In the genomic region with DNA sequence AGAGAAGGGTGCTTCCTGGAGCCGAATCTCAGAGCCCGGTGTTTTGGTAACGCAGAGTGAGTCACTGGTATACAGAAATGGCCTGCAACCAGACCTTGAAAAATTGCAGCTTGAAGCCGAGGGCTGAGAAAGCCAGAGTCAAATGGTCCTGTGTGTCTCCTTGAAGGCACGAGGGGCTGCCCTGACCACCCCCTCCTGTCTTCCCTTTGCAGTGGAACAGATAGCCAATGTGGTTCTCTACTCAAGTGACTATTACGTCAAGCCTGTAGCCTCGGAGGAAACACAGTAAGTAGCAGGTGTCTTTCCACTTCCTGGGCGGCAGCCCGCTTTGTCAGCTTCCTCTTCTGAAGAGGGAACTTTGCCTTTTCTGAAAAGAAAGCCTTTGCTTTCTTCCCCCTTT, we compare ENCODE assay signal across 8 mouse cellular contexts. TPM values are rescaled to one million over a fixed set of nuclear protein-coding genes. Genes with fewer than 3 reads are reported as not detected.
DNase-seq lines count a peak whose midpoint lies in the region; ATAC-seq and TF ChIP-seq lines count a peak whose summit lies in the region.
"Had no signal": no experiment of that assay in that cellular context is flagged by ENCODE, and none has a peak within 500 bp of the region (broad histone marks: within the 10 kb centered on the region; RNA-seq: fewer than 3 reads in every experiment).

No protein-coding gene starts in this region.

- H3K4me2 ChIP-seq in stomach, postnatal 0 days (replicated peaks; ENCODE audit: low read depth): no peak overlapping the region
- H3K4me2 ChIP-seq: embryonic facial prominence, embryonic 12.5 days had no signal

- peak overlapping the region; percentile 61 for H3K27ac ChIP-seq in MEL (ENCODE audit: control insufficient read depth, low read depth, low read length)
- no peak overlapping the region for H3K27ac ChIP-seq in stomach, postnatal 0 days (replicated peaks)
- H3K27ac ChIP-seq: embryonic facial prominence, embryonic 12.5 days had no signal

- H3K4me1 ChIP-seq in MEL (ENCODE audit: control insufficient read depth in 1 of 2, insufficient read depth in 2 of 2, low read length in 2 of 2): peaks cover 0 to 9% of the 10 kb centered on the region in 2 experiments; a peak in 3 of 4 replicates
- H3K4me1 ChIP-seq in stomach, postnatal 0 days (replicated peaks; ENCODE audit: control insufficient read depth, insufficient read depth): no peaks in the 10 kb centered on the region

- no peaks in the 10 kb centered on the region; the same call in 1 of the 2 replicates for H3K79me2 ChIP-seq in MEL (ENCODE audit: control insufficient read depth, insufficient read depth, low read length, poor library complexity)

- no peaks in the 10 kb centered on the region for H3K9me3 ChIP-seq in MEL (replicated peaks; ENCODE audit: insufficient read depth, low read length)
- no peaks in the 10 kb centered on the region for H3K9me3 ChIP-seq in stomach, postnatal 0 days (ENCODE audit: control insufficient read depth, low read length)
- H3K9me3 ChIP-seq: embryonic facial prominence, embryonic 12.5 days had no signal

- H3K36me3 ChIP-seq in MEL (ENCODE audit: control insufficient read depth in 1 of 2, insufficient read depth in 2 of 2, low read length in 2 of 2): peaks cover 0 to 12% of the 10 kb centered on the region in 2 experiments; a peak in 2 of 4 replicates
- no peaks in the 10 kb centered on the region for H3K36me3 ChIP-seq in stomach, postnatal 0 days (ENCODE audit: control insufficient read depth, insufficient read depth, low read length)
- H3K36me3 ChIP-seq: embryonic facial prominence, embryonic 12.5 days had no signal

- WGBS in stomach, postnatal 0 days: 46% methylated on average over 9 of the region's 9 CpGs

- H3K4me3 ChIP-seq in MEL (ENCODE audit: control insufficient read depth in 1 of 2, insufficient read depth in 1 of 2, low read depth in 2 of 2, low read length in 2 of 2): peak overlapping the region; percentile 29 to 30; a peak in 3 of 4 replicates
- no peak overlapping the region for H3K4me3 ChIP-seq in stomach, postnatal 0 days (ENCODE audit: low read depth, low read length)
- H3K4me3 ChIP-seq: embryonic facial prominence, embryonic 12.5 days had no signal

- no peak for ATAC-seq in stomach, postnatal 0 days (ENCODE audit: low FRiP score, low TSS enrichment)

- H3K27me3 ChIP-seq in MEL (ENCODE audit: control insufficient read depth in 1 of 2, insufficient read depth in 2 of 2, low read length in 2 of 2): no peaks in the 10 kb centered on the region
- H3K27me3 ChIP-seq in stomach, postnatal 0 days (ENCODE audit: control insufficient read depth, insufficient read depth, low read length): no peaks in the 10 kb centered on the region
- H3K27me3 ChIP-seq: embryonic facial prominence, embryonic 12.5 days had no signal

- intact Hi-C loops in heart, postnatal 36 days (cut with DNase I): no loop called here

- no peak for TF ChIP-seq RAD21 in MEL (IDR thresholded peaks at IDR 0.05; ENCODE audit: low read depth, low read length)

- DNase-seq in B cell, adult 2 months: peak; percentile 84 to 87
- DNase-seq in MEL (ENCODE audit: low read depth, low spot score): peak; percentile 90
- peak; percentile 49 to 52 for DNase-seq in heart, postnatal 36 days
- peak; percentile 88 to 91 for DNase-seq in natural killer cell, adult 2 months (ENCODE audit: low spot score in 2 of 2)
- DNase-seq in cerebellum, postnatal 14 days: no peak
- DNase-seq in stomach, postnatal 0 days (ENCODE audit: low spot score): no peak
- DNase-seq in left cerebral cortex, adult 8-10 months (ENCODE audit: low spot score in 2 of 2): no peak

- peak in 1 of 2 experiments; percentile 57; a peak in 2 of 4 replicates for TF ChIP-seq POLR2A in MEL (IDR thresholded peaks at IDR 0.05; ENCODE audit: control insufficient read depth in 1 of 2, insufficient read depth in 1 of 2, low read depth in 1 of 2, low read length in 2 of 2, poor library complexity in 1 of 2)

- TF ChIP-seq CTCF in MEL (IDR thresholded peaks at IDR 0.05 in 2 of 3, conservative IDR thresholded peaks at IDR 0.05 in 1 of 3; ENCODE audit: control insufficient read depth in 1 of 3, insufficient read depth in 1 of 3, low read depth in 2 of 3, low read length in 3 of 3, poor library complexity in 1 of 3, severe bottlenecking in 1 of 3): no peak
- TF ChIP-seq CTCF in stomach, postnatal 0 days (IDR thresholded peaks at IDR 0.05; ENCODE audit: low read depth): no peak

- peak in 1 of 2 experiments; percentile 17; a peak in 1 of 4 replicates for TF ChIP-seq EP300 in MEL (IDR thresholded peaks at IDR 0.05; ENCODE audit: low read depth in 1 of 2, low read length in 2 of 2)
- TF ChIP-seq EP300 in stomach, postnatal 0 days (optimal IDR thresholded peaks at IDR 0.05): no peak

- H3K9ac ChIP-seq in MEL (ENCODE audit: control insufficient read depth, low read depth, low read length, poor library complexity, severe bottlenecking): peak overlapping the region; percentile 48
- H3K9ac ChIP-seq in stomach, postnatal 0 days (ENCODE audit: low read length): no peak overlapping the region
- H3K9ac ChIP-seq: embryonic facial prominence, embryonic 12.5 days had no signal

TF ChIP-seq in MEL, 35 proteins besides CTCF, POLR2A, EP300 and RAD21 (continues in another document):
- TF ChIP-seq SMC3 (IDR thresholded peaks at IDR 0.05; ENCODE audit: low read depth, low read length): no peak
- TF ChIP-seq RCOR1 (IDR thresholded peaks at IDR 0.05; ENCODE audit: low read depth, low read length): no peak
- TF ChIP-seq ZMIZ1 (IDR thresholded peaks at IDR 0.05; ENCODE audit: low read depth, low read length): no peak
- TF ChIP-seq MEF2A (IDR thresholded peaks at IDR 0.05; ENCODE audit: extremely low read depth, insufficient replicate concordance, low read depth, low read length, poor library complexity, severe bottlenecking): no peak
- no peak for TF ChIP-seq POLR2AphosphoS2 (IDR thresholded peaks at IDR 0.05; ENCODE audit: low read length)
- no peak for TF ChIP-seq BHLHE40 (IDR thresholded peaks at IDR 0.05; ENCODE audit: borderline replicate concordance, low read depth, low read length)
- TF ChIP-seq ZC3H11A (IDR thresholded peaks at IDR 0.05; ENCODE audit: low read depth, low read length): no peak
- TF ChIP-seq MXI1 (IDR thresholded peaks at IDR 0.05; ENCODE audit: low read depth, low read length): peak; percentile 39; the same call in 1 of the 2 replicates
- TF ChIP-seq TBP (IDR thresholded peaks at IDR 0.05; ENCODE audit: low read depth, low read length): 0 out of 2 replicates have a peak, but pooled peaks have one; percentile 55
- no peak for TF ChIP-seq GABPA (IDR thresholded peaks at IDR 0.05; ENCODE audit: low read depth, low read length)
- TF ChIP-seq USF2 (IDR thresholded peaks at IDR 0.05; ENCODE audit: borderline replicate concordance in 1 of 2, insufficient read depth in 1 of 2, low read depth in 1 of 2, low read length in 2 of 2): no peak
- TF ChIP-seq CHD1 (IDR thresholded peaks at IDR 0.05; ENCODE audit: low read depth, low read length): no peak
- TF ChIP-seq TAL1 (IDR thresholded peaks at IDR 0.05; ENCODE audit: low read length): no peak
- TF ChIP-seq NELFE (IDR thresholded peaks at IDR 0.05; ENCODE audit: low read depth, low read length): no peak
- no peak for TF ChIP-seq UBTF (IDR thresholded peaks at IDR 0.05; ENCODE audit: borderline replicate concordance, insufficient read depth, low read depth, low read length)
- TF ChIP-seq MAFK (IDR thresholded peaks at IDR 0.05; ENCODE audit: borderline replicate concordance, low read depth, low read length): no peak
- TF ChIP-seq HCFC1 (IDR thresholded peaks at IDR 0.05; ENCODE audit: low read depth, low read length): peak; percentile 44
- TF ChIP-seq ETS1 (IDR thresholded peaks at IDR 0.05; ENCODE audit: low read depth, low read length): peak; percentile 85
- no peak for TF ChIP-seq GATA1 (IDR thresholded peaks at IDR 0.05; ENCODE audit: low read depth, low read length)
- TF ChIP-seq USF1 (IDR thresholded peaks at IDR 0.05; ENCODE audit: low read depth, low read length): no peak
- TF ChIP-seq CHD2 (IDR thresholded peaks at IDR 0.05; ENCODE audit: low read length): no peak
- peak; percentile 34; the same call in 1 of the 2 replicates for TF ChIP-seq SIN3A (IDR thresholded peaks at IDR 0.05; ENCODE audit: low read length)
- TF ChIP-seq ZNF384 (IDR thresholded peaks at IDR 0.05; ENCODE audit: low read depth, low read length): no peak
- TF ChIP-seq TCF12 (IDR thresholded peaks at IDR 0.05; ENCODE audit: low read depth, low read length): 0 out of 2 replicates have a peak, but pooled peaks have one; percentile 12
- no peak for TF ChIP-seq MYB (IDR thresholded peaks at IDR 0.05; ENCODE audit: low read depth, low read length)
- TF ChIP-seq KAT2A (conservative IDR thresholded peaks at IDR 0.05; ENCODE audit: low read depth, low read length): no peak
- TF ChIP-seq JUND (IDR thresholded peaks at IDR 0.05; ENCODE audit: low read depth, low read length): no peak
- TF ChIP-seq ZKSCAN1 (IDR thresholded peaks at IDR 0.05; ENCODE audit: low read depth, low read length): no peak
- no peak; the same call in 1 of the 2 replicates for TF ChIP-seq MYC (IDR thresholded peaks at IDR 0.05; ENCODE audit: low read depth, low read length)
- TF ChIP-seq ELF1 (IDR thresholded peaks at IDR 0.05; ENCODE audit: low read depth, low read length): peak; percentile 74; the same call in 1 of the 2 replicates
- TF ChIP-seq MAX (IDR thresholded peaks at IDR 0.05; ENCODE audit: low read length): peak; percentile 68
- no peak for TF ChIP-seq E2F4 (IDR thresholded peaks at IDR 0.05; ENCODE audit: borderline replicate concordance, low read depth, low read length)

RNA-seq across cellular contexts. Expression of a gene that starts 24.7 kb away (rescaled TPM):
- total RNA-seq in MEL (2012; rRNA removed): 2.5 and 4.3 TPM in 2 replicates
- 1 to 10 TPM in 1 of 2 experiments, not detected in 1; 4.1 TPM for polyA plus RNA-seq in MEL (2012; ENCODE audit: insufficient read depth in 1 of 2, insufficient read length in 2 of 2, low read depth in 1 of 2, low replicate concordance in 2 of 2, missing spikeins in 1 of 2)
- total RNA-seq in heart, postnatal 36 days (2021): under 1 TPM; 0.19 to 0.44 TPM
- polyA plus RNA-seq in stomach, postnatal 0 days (2015; fragmentation: Nextera tagmentation; extraction: Ambion mirVana): 0.53 and 0.57 TPM in 2 replicates
- total RNA-seq in left cerebral cortex, adult 8-10 months (2022): 1 to 10 TPM; 1.7 to 2.4 (median 1.9) TPM

RNA-seq across cellular contexts. Expression of a gene that starts 24.9 kb away (rescaled TPM):
- 29.5 and 31.8 TPM in 2 replicates for total RNA-seq in MEL (2012; rRNA removed)
- polyA plus RNA-seq in MEL (2012; ENCODE audit: insufficient read depth in 1 of 2, insufficient read length in 2 of 2, low read depth in 1 of 2, low replicate concordance in 2 of 2, missing spikeins in 1 of 2): 100 to 1,000 TPM in 1 of 2 experiments, 10 to 100 TPM in 1; 39.5 to 135 TPM
- 10 to 100 TPM; 51.1 to 56.3 TPM for total RNA-seq in heart, postnatal 36 days (2021)
- 8.7 and 9.5 TPM in 2 replicates for polyA plus RNA-seq in stomach, postnatal 0 days (2015; fragmentation: Nextera tagmentation; extraction: Ambion mirVana)
- 10 to 100 TPM; 83.1 to 97.4 (median 89.4) TPM for total RNA-seq in left cerebral cortex, adult 8-10 months (2022)

Comparison
In these comparisons a context has a peak if more than half of its experiments do, and no peak if none do; other contexts are left out.
1. DNase-seq: peak in B cell, adult 2 months (2 of 2), MEL (single experiment), heart, postnatal 36 days (2 of 2) and natural killer cell, adult 2 months (2 of 2); none in cerebellum, postnatal 14 days (0 of 2), stomach, postnatal 0 days (single experiment) and left cerebral cortex, adult 8-10 months (0 of 2).